Mouse (Mus musculus) lung, adult 2 months (tissue): ENCODE data around the gene Ncam1.

Source experiments
- CTCF ChIP-seq: fragments of 200-500 bp; IDR thresholded peaks from 2 replicates; pipeline ENCODE4 v1.5.1; 2011; ENCODE audit warnings: mild to moderate bottlenecking, low read length, control low read depth; ENCODE audit not compliant: insufficient read depth
- POLR2A ChIP-seq: fragments of 200-500 bp; IDR thresholded peaks from 2 replicates; pipeline ENCODE4 v1.6.1; 2011; ENCODE audit warnings: low read depth, mild to moderate bottlenecking, control low read depth, low read length, borderline replicate concordance; ENCODE audit errors: extremely low read depth

GRCm38 (mm10) chr9:49760571-49760970 is 38.2 kb downstream of the Ncam1 start:
- TF ChIP-seq POLR2A (no peak), CTCF (no peak)
